Mouse (Mus musculus) neural tube, embryonic 15.5 days (tissue): ENCODE measurements around the gene Cdk18. TPM values are rescaled to one million over a fixed set of nuclear protein-coding genes. Genes with fewer than 3 reads are reported as not detected.

Source experiments
- ATAC-seq: fragments of 200-750 bp; cut with Nextera tagmentation; 2 replicates; pipeline ENCODE4 v1.8.0; 2017; ENCODE audit warnings: mild to moderate bottlenecking, moderate TSS enrichment, moderate library complexity; ENCODE audit not compliant: low FRiP score
- H3K27ac ChIP-seq: fragments of 300-500 bp; sonication (generic); replicated peaks from 2 replicates; pipeline ENCODE4 v1.5.1; 2015; ENCODE audit warnings: mild to moderate bottlenecking, inconsistent platforms
- H3K27me3 ChIP-seq: fragments of 300-500 bp; sonication (generic); replicated peaks from 2 replicates; pipeline ENCODE4 v1.6.1; 2015; ENCODE audit warnings: inconsistent platforms
- H3K36me3 ChIP-seq: fragments of 300-500 bp; sonication (generic); 2 replicates; pipeline ENCODE4 v1.6.1; 2015; ENCODE audit warnings: inconsistent platforms
- H3K4me1 ChIP-seq: fragments of 300-500 bp; sonication (generic); 2 replicates; pipeline ENCODE4 v1.6.1; 2015; ENCODE audit warnings: inconsistent platforms
- H3K4me2 ChIP-seq: fragments of 300-500 bp; sonication (generic); 2 replicates; pipeline ENCODE4 v1.6.1; 2015; ENCODE audit warnings: inconsistent platforms, mild to moderate bottlenecking, moderate library complexity
- H3K4me3 ChIP-seq: fragments of 300-500 bp; sonication (generic); replicated peaks from 2 replicates; pipeline ENCODE4 v1.5.1; 2015; ENCODE audit warnings: mild to moderate bottlenecking, inconsistent platforms
- H3K9ac ChIP-seq: fragments of 300-500 bp; sonication (generic); replicated peaks from 2 replicates; pipeline ENCODE4 v1.6.1; 2015; ENCODE audit warnings: mild to moderate bottlenecking, inconsistent platforms
- H3K9me3 ChIP-seq: fragments of 300-500 bp; sonication (generic); replicated peaks from 2 replicates; pipeline ENCODE4 v1.6.1; 2016; ENCODE audit warnings: inconsistent platforms
- WGBS: fragments of 180-500 bp; shearing (Covaris S2); methylation state at CpG from one replicate; pipeline ENCODE4 v1.1.7; 2015; ENCODE audit warnings: mixed read lengths; 5-methylcytosine and 5-hydroxymethylcytosine counted together
- polyA plus RNA-seq: library from polyadenylated mRNA; unstranded; fragments of >200 nt; fragmentation: Nextera tagmentation; extraction: Ambion mirVana; gene quantifications from 2 replicates; pipeline ENCODE4 v1.2.1, GENCODE M21; 2015

Gene Cdk18
- polyA plus RNA-seq, 1 experiment from 2014 or later = 0.68 TPM

DNA sequence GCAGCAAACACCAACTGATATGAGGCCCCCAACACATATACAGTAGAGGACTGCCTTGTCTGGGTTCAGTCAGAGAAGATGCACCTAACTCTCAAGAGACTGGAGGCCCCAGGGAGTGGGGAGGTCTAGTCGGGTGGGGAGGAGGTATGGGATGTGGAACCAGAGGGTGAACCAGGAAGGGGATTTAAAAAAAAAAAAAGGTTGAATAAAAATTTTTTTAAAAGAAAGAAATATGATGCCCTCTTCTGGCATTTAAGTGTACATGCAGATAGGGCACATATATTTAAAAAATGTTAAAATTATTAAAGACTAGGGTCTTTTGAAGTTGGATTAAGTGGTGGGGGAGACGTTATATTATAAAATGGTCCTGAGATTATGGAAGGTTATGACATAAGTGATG, 30.1 kb downstream of the Cdk18 start:
- no peaks in the 10 kb centered on the region for H3K27me3 ChIP-seq
- ATAC-seq = no peak
- 80% methylated on average over 2 of the region's 2 CpGs for WGBS

DNA sequence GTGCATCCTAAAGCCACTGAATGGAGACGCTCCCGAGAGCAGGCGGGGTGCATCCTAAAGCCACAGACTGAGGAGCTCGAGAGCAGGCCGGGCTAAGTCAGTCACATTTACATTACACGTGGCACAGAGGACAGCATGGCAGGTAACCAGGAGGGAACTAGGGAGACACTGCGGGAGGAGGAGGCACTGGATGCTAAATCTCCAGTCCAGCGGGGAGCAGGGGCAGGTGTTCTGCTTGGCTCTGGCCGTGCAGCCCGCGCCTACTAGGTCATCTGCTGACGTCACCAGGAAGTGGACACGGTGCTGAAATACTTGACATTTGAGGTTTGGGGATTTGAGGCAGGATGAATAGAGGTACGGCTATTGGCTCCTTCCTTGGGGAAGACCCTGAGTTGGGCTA, 35.1 kb downstream of the Cdk18 start:
- no peak for ATAC-seq
- Histone ChIP-seq H3K27me3 (no peaks in the 10 kb centered on the region), H3K36me3 (no peaks in the 10 kb centered on the region), H3K4me3 (no peak overlapping the region), H3K27ac (no peak overlapping the region), H3K4me1 (no peaks in the 10 kb centered on the region), H3K4me2 (no peak overlapping the region), H3K9ac (no peak overlapping the region), H3K9me3 (no peaks in the 10 kb centered on the region)
- 70% methylated on average over 14 of the region's 14 CpGs for WGBS

More for the DNA sequence above, 30.1 kb downstream of the Cdk18 start:
- Histone ChIP-seq H3K4me2 (no peak overlapping the region), H3K4me3 (no peak overlapping the region), H3K4me1 (no peaks in the 10 kb centered on the region), H3K9ac (no peak overlapping the region), H3K9me3 (no peaks in the 10 kb centered on the region), H3K27ac (no peak overlapping the region), H3K36me3 (no peaks in the 10 kb centered on the region)

DNA sequence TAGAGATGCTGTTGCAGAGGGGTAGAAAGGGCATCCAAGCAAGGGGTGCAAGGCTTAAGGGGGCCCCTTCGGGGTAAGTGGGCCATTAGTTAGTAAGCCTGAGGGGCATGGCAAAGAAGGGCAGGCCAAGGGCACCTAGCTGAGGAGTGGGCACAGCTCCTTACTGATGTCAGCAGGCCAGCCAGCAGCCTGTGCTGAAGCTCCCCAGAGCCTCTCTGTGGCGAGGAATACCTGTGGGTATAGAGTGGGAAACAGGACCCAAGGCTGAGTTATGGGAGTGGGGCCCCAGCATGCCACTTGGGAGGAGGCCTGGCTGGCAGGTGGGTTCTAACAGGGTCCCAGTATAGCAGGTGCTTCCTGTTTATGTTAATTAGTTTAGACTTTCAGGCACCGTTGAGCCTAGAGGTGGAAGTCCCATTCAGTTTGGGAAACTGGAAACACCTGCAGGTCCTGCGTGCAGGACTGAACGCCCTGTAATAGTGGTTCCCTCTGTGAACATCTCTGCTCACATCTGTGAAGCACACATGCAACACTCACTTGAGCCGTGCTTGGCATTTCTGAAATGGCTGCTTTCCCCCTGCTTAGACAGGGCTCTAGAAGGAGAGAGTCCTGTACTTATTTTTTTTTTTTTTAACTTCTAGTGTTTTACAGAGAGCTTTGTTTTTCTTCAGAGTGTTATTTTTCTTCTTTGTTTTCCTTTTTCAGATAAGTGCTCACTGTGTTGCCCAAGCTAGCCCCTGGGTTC, 37.4 kb downstream of the Cdk18 start:
- Histone ChIP-seq H3K27ac (no peak overlapping the region), H3K9me3 (no peaks in the 10 kb centered on the region), H3K4me2 (no peak overlapping the region), H3K36me3 (no peaks in the 10 kb centered on the region), H3K27me3 (no peaks in the 10 kb centered on the region), H3K4me3 (no peak overlapping the region), H3K9ac (no peak overlapping the region), H3K4me1 (no peaks in the 10 kb centered on the region)
- ATAC-seq = no peak
- 83% methylated on average over 6 of the region's 6 CpGs for WGBS

DNA sequence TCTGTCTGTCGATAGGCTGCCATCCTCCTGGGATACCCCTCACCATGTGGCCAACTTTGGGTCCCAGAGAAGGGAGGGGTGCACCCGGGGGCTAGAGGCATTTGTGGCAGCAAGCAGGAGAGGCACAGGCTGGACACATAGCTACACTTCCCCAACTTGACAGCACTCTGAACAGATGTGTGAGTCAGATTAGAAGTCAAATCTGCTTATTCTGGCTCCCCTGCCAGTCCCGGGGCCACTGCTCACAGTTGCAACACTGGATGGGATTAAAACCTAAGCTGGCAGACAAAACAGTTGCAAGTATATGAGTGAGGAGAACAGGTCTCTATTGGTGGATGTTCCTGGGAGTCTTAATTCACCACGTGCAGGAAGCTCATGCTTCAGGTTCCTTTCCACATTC, 39.7 kb downstream of the Cdk18 start:
- Histone ChIP-seq H3K9me3 (no peaks in the 10 kb centered on the region), H3K4me3 (no peak overlapping the region), H3K27me3 (no peaks in the 10 kb centered on the region), H3K4me1 (no peaks in the 10 kb centered on the region), H3K9ac (no peak overlapping the region), H3K4me2 (no peak overlapping the region), H3K27ac (no peak overlapping the region), H3K36me3 (no peaks in the 10 kb centered on the region)
- 71% methylated on average over 4 of the region's 4 CpGs for WGBS
- ATAC-seq = no peak

DNA sequence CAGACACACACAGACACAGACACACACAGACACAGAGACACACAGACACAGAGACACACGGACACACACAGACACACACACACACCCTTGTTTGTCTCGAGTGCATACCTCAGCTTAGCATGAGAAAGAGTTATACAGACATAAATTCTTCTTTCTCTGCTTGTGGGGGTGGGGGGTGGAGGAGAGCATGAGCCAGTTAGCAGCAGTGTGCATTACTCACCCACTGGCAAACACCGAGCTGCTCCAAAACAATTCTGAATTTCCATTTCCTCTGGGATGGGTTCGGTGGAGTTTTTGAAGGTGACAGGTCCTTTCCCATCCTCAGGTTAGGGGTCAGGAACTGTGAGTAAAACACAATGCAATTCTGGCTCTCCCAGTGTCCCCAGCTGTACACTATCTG, 40.5 kb downstream of the Cdk18 start:
- H3K4me3 ChIP-seq = no peak overlapping the region
- no peaks in the 10 kb centered on the region for H3K36me3 ChIP-seq
- no peak overlapping the region for H3K4me2 ChIP-seq
- no peak overlapping the region for H3K27ac ChIP-seq
- WGBS = 70% methylated on average over 4 of the region's 4 CpGs
- H3K4me1 ChIP-seq = no peaks in the 10 kb centered on the region
- H3K9me3 ChIP-seq = no peaks in the 10 kb centered on the region
- ATAC-seq = no peak
- H3K9ac ChIP-seq = no peak overlapping the region
- no peaks in the 10 kb centered on the region for H3K27me3 ChIP-seq

DNA sequence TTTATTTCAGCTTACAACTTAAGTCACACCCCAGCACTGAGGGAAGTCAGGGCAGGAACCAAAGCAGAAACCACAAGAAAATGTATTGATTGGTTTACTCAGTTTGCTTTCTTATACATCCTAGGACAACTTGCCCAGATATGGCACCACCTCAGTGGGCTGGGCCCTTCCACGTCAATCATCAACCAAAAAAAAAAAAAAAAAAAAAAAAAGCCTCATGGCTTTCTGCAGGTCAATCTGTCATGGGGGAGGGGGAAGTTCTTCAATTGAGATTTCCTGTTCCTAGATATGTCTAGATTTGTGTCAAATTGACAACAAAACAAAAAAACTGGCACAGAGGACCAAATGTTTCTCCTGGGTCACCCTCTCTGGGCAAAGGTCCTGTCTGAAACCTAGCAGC, 41.4 kb downstream of the Cdk18 start:
- no peaks in the 10 kb centered on the region for H3K36me3 ChIP-seq
- H3K27ac ChIP-seq = no peak overlapping the region
- WGBS = 66% methylated on average over 1 of the region's 1 CpGs
- no peak for ATAC-seq
- H3K4me1 ChIP-seq = no peaks in the 10 kb centered on the region
- no peak overlapping the region for H3K4me2 ChIP-seq
- no peak overlapping the region for H3K4me3 ChIP-seq
- no peaks in the 10 kb centered on the region for H3K9me3 ChIP-seq
- H3K9ac ChIP-seq = no peak overlapping the region
- H3K27me3 ChIP-seq = no peaks in the 10 kb centered on the region

DNA sequence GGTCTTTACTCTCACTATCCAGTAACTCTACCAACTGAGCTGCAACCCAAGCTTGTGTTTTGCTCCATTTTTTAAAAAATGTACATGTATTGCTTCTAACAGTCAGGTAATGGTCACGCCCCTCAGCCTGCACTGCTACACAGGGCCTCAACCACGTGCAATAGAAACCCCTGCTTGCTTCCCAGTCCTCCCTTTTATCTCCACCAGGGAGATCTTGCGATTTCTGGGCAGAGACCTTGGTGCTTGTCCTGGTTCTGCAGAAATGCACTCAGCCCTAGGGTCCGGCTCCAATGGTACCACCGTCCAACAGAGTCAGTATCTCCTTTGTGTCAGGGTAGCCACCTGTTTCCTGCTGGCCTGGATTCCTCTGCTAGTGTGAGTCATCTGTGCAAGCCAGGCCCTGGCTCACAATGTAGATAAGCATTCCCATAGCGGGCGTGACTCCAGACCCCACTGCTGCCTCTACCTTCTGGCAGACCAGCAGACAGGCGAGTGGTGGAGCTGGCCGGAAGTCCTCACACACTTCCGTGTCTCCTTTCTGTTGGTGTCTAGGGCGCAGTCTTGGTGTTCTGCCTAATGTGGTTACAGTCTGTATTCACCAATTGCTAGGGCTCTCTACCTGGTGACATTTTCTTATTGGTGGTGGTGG, 44.0 kb downstream of the Cdk18 start:
- Histone ChIP-seq H3K27me3 (no peaks in the 10 kb centered on the region), H3K9ac (no peak overlapping the region), H3K36me3 (no peaks in the 10 kb centered on the region), H3K4me2 (no peak overlapping the region), H3K27ac (no peak overlapping the region), H3K9me3 (no peaks in the 10 kb centered on the region), H3K4me1 (no peaks in the 10 kb centered on the region), H3K4me3 (no peak overlapping the region)
- WGBS = 86% methylated on average over 11 of the region's 11 CpGs
- ATAC-seq = no peak

DNA sequence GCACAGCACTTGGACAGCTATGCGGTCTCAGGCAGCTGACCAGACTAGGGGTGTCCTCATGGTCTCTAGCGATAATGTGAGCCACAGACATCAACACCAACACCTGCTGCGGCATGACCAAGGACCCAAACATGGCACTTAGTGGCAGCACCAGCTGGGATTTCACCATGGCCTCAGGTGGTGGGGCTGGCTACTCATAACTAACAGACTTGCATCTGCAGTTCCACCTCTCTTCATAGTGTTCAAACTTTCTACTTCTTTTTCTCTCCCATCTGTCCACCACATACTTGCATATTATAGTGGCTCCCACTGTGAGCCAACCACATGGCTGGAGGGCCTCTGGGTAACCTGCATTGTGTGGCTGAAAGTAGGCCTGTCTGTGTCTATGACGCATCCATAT, 46.2 kb downstream of the Cdk18 start:
- Histone ChIP-seq H3K4me3 (no peak overlapping the region), H3K4me2 (no peak overlapping the region), H3K9ac (no peak overlapping the region), H3K36me3 (no peaks in the 10 kb centered on the region), H3K27me3 (no peaks in the 10 kb centered on the region), H3K9me3 (no peaks in the 10 kb centered on the region), H3K27ac (no peak overlapping the region), H3K4me1 (no peaks in the 10 kb centered on the region)
- no peak for ATAC-seq
- 77% methylated on average over 4 of the region's 4 CpGs for WGBS

DNA sequence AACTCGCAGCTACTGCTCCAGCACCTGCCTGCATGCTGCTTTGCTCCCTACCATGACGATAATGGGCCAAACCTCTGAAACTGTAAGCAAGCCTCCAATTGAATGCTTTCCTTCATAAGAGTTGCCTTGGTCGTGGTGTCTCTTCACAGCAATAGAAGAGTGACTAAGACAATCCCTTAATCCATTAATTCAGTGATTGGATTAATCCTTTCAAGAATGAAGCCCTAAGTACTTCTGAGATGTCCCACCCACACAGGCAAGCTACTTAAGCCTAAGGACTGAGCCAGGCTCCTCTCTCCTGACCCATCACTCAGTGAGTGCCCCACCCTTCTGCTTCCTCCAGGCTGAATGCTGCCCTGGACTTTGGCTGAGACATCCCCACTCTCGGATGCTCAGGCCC, 49.2 kb downstream of the Cdk18 start:
- Histone ChIP-seq H3K27ac (no peak overlapping the region), H3K4me2 (no peak overlapping the region), H3K4me3 (no peak overlapping the region), H3K27me3 (no peaks in the 10 kb centered on the region), H3K9me3 (no peaks in the 10 kb centered on the region), H3K36me3 (no peaks in the 10 kb centered on the region), H3K9ac (no peak overlapping the region), H3K4me1 (no peaks in the 10 kb centered on the region)
- ATAC-seq = no peak
- WGBS = 90% methylated on average over 4 of the region's 4 CpGs

DNA sequence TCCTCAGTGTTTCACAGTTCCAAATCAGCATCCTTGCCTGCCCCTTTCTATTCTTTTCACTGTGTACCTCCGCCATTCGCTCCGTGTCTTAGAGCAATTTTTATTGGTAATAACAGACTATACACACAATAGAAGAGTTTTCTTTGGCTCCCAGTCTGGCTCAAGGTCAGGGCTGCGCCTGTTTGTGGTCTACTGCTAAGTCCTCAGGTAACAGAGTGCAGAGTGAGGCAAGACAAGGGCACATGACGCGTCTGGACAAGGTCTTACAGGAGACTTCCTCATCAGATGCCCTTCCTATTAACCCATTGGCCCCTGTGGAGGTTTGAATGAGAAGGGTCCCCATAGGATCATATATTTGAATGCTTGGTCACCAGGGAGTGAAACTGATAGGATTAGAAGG, 49.7 kb downstream of the Cdk18 start:
- no peaks in the 10 kb centered on the region for H3K36me3 ChIP-seq
- ATAC-seq = no peak
- 86% methylated on average over 6 of the region's 6 CpGs for WGBS

DNA sequence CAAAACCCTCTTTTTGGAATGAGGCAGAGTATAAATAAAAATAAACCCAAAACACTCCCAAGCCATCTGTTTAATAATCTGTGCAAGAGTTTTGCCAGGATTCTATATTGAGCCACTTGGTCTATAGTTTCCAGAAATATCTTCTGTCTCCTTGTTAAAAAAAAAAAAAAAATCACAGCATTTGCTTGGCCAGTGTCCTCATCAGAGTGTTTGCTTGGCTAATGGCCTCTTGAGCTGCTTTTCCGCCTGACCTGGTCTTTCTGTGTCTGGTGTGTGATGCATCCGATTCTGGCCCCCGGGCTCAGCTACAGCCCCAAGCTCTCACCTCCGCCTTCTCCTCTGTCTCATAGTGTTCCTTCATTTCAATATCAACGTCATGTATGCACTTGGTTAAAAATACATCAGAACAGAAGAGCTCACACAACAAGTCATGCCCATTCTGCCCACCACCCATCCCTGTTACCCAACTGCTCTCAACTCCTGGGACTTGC, 51.3 kb downstream of the Cdk18 start:
- ATAC-seq = no peak
- Histone ChIP-seq H3K27ac (no peak overlapping the region), H3K4me1 (no peaks in the 10 kb centered on the region), H3K9me3 (no peaks in the 10 kb centered on the region), H3K4me2 (no peak overlapping the region), H3K36me3 (no peaks in the 10 kb centered on the region), H3K27me3 (no peaks in the 10 kb centered on the region), H3K4me3 (no peak overlapping the region), H3K9ac (no peak overlapping the region)
- WGBS = 87% methylated on average over 5 of the region's 5 CpGs

More for the DNA sequence above, 49.7 kb downstream of the Cdk18 start:
- H3K4me2 ChIP-seq = no peak overlapping the region
- no peak overlapping the region for H3K4me3 ChIP-seq
- H3K9me3 ChIP-seq = no peaks in the 10 kb centered on the region
- H3K27me3 ChIP-seq = no peaks in the 10 kb centered on the region
- H3K4me1 ChIP-seq = no peaks in the 10 kb centered on the region
- H3K27ac ChIP-seq = no peak overlapping the region
- H3K9ac ChIP-seq = no peak overlapping the region
